Mouse (Mus musculus): Measurements from ENCODE around the gene Acss2. TPM values are rescaled to one million over a fixed set of nuclear protein-coding genes. Genes with fewer than 3 reads are reported as not detected.

Gene Acss2
- polyA plus RNA-seq, 1 experiment = 59.5 TPM

- TF ChIP-seq CTCF (IDR thresholded peaks at IDR 0.05; ENCODE audit: control insufficient read depth, insufficient read depth, insufficient replicate concordance, low read depth, low read length) (no peak), POLR2A (IDR thresholded peaks at IDR 0.05; ENCODE audit: control insufficient read depth, low read depth, low read length) (no peak)
- no peak overlapping the region for H3K27ac ChIP-seq (ENCODE audit: control insufficient read depth, insufficient read depth, low read depth, low read length)
- H3K4me1 ChIP-seq (ENCODE audit: control insufficient read depth, insufficient read depth, low read length) = no peaks in the 10 kb centered on the region
- no peaks in the 10 kb centered on the region; the same call in none of the 2 replicates for H3K36me3 ChIP-seq (ENCODE audit: control insufficient read depth, insufficient read depth, low read length)
- no peak overlapping the region for H3K4me3 ChIP-seq (ENCODE audit: control insufficient read depth, low read depth, low read length)
- H3K27me3 ChIP-seq (ENCODE audit: control insufficient read depth, insufficient read depth, low read length) = no peaks in the 10 kb centered on the region
Measured at GRCm38 (mm10) chr2:155562934-155563333, 45.2 kb downstream of the Acss2 start.

GRCm38 (mm10) chr2:155567751-155568150 is 50.0 kb downstream of the Acss2 start:
- TF ChIP-seq POLR2A (IDR thresholded peaks at IDR 0.05; ENCODE audit: control insufficient read depth, low read depth, low read length) (no peak), CTCF (IDR thresholded peaks at IDR 0.05; ENCODE audit: control insufficient read depth, insufficient read depth, insufficient replicate concordance, low read depth, low read length) (no peak)
- Histone ChIP-seq H3K27ac (ENCODE audit: control insufficient read depth, insufficient read depth, low read depth, low read length) (no peak overlapping the region), H3K36me3 (ENCODE audit: control insufficient read depth, insufficient read depth, low read length) (no peaks in the 10 kb centered on the region; the same call in none of the 2 replicates), H3K4me1 (ENCODE audit: control insufficient read depth, insufficient read depth, low read length) (no peaks in the 10 kb centered on the region), H3K27me3 (ENCODE audit: control insufficient read depth, insufficient read depth, low read length) (no peaks in the 10 kb centered on the region), H3K4me3 (ENCODE audit: control insufficient read depth, low read depth, low read length) (no peak overlapping the region)

GRCm38 (mm10) chr2:155569223-155569807 is 51.6 kb downstream of the Acss2 start:
- H3K27me3 ChIP-seq (ENCODE audit: control insufficient read depth, insufficient read depth, low read length) = no peaks in the 10 kb centered on the region
- TF ChIP-seq POLR2A (IDR thresholded peaks at IDR 0.05; ENCODE audit: control insufficient read depth, low read depth, low read length) (no peak), CTCF (IDR thresholded peaks at IDR 0.05; ENCODE audit: control insufficient read depth, insufficient read depth, insufficient replicate concordance, low read depth, low read length) (no peak)
- H3K27ac ChIP-seq (ENCODE audit: control insufficient read depth, insufficient read depth, low read depth, low read length) = no peak overlapping the region
- no peaks in the 10 kb centered on the region for H3K4me1 ChIP-seq (ENCODE audit: control insufficient read depth, insufficient read depth, low read length)
- no peak overlapping the region for H3K4me3 ChIP-seq (ENCODE audit: control insufficient read depth, low read depth, low read length)
- H3K36me3 ChIP-seq (ENCODE audit: control insufficient read depth, insufficient read depth, low read length) = no peaks in the 10 kb centered on the region

GRCm38 (mm10) chr2:155573001-155573400 is 55.3 kb downstream of the Acss2 start:
- Histone ChIP-seq H3K27ac (ENCODE audit: control insufficient read depth, insufficient read depth, low read depth, low read length) (no peak overlapping the region), H3K36me3 (ENCODE audit: control insufficient read depth, insufficient read depth, low read length) (no peaks in the 10 kb centered on the region), H3K4me3 (ENCODE audit: control insufficient read depth, low read depth, low read length) (no peak overlapping the region), H3K27me3 (ENCODE audit: control insufficient read depth, insufficient read depth, low read length) (no peaks in the 10 kb centered on the region), H3K4me1 (ENCODE audit: control insufficient read depth, insufficient read depth, low read length) (no peaks in the 10 kb centered on the region)
- TF ChIP-seq POLR2A (IDR thresholded peaks at IDR 0.05; ENCODE audit: control insufficient read depth, low read depth, low read length) = no peak
- TF ChIP-seq CTCF (IDR thresholded peaks at IDR 0.05; ENCODE audit: control insufficient read depth, insufficient read depth, insufficient replicate concordance, low read depth, low read length) = no peak

GRCm38 (mm10) chr2:155573996-155574395 is 56.2 kb downstream of the Acss2 start:
- no peaks in the 10 kb centered on the region for H3K27me3 ChIP-seq (ENCODE audit: control insufficient read depth, insufficient read depth, low read length)

GRCm38 (mm10) chr2:155574700-155575099 is 57.0 kb downstream of the Acss2 start:
- TF ChIP-seq CTCF (IDR thresholded peaks at IDR 0.05; ENCODE audit: control insufficient read depth, insufficient read depth, insufficient replicate concordance, low read depth, low read length) (no peak), POLR2A (IDR thresholded peaks at IDR 0.05; ENCODE audit: control insufficient read depth, low read depth, low read length) (no peak)

More at GRCm38 (mm10) chr2:155573996-155574395, 56.2 kb downstream of the Acss2 start:
- no peaks in the 10 kb centered on the region for H3K4me1 ChIP-seq (ENCODE audit: control insufficient read depth, insufficient read depth, low read length)
- TF ChIP-seq POLR2A (IDR thresholded peaks at IDR 0.05; ENCODE audit: control insufficient read depth, low read depth, low read length) = no peak
- TF ChIP-seq CTCF (IDR thresholded peaks at IDR 0.05; ENCODE audit: control insufficient read depth, insufficient read depth, insufficient replicate concordance, low read depth, low read length) = no peak
- no peak overlapping the region for H3K4me3 ChIP-seq (ENCODE audit: control insufficient read depth, low read depth, low read length)
- H3K36me3 ChIP-seq (ENCODE audit: control insufficient read depth, insufficient read depth, low read length) = no peaks in the 10 kb centered on the region
- no peak overlapping the region for H3K27ac ChIP-seq (ENCODE audit: control insufficient read depth, insufficient read depth, low read depth, low read length)

GRCm38 (mm10) chr2:155576656-155577055 is 58.9 kb downstream of the Acss2 start:
- Histone ChIP-seq H3K36me3 (ENCODE audit: control insufficient read depth, insufficient read depth, low read length) (no peaks in the 10 kb centered on the region), H3K27me3 (ENCODE audit: control insufficient read depth, insufficient read depth, low read length) (no peaks in the 10 kb centered on the region), H3K4me1 (ENCODE audit: control insufficient read depth, insufficient read depth, low read length) (no peaks in the 10 kb centered on the region), H3K4me3 (ENCODE audit: control insufficient read depth, low read depth, low read length) (no peak overlapping the region), H3K27ac (ENCODE audit: control insufficient read depth, insufficient read depth, low read depth, low read length) (no peak overlapping the region)
- TF ChIP-seq CTCF (IDR thresholded peaks at IDR 0.05; ENCODE audit: control insufficient read depth, insufficient read depth, insufficient replicate concordance, low read depth, low read length) = no peak
- no peak for TF ChIP-seq POLR2A (IDR thresholded peaks at IDR 0.05; ENCODE audit: control insufficient read depth, low read depth, low read length)

More at GRCm38 (mm10) chr2:155574700-155575099, 57.0 kb downstream of the Acss2 start:
- Histone ChIP-seq H3K27ac (ENCODE audit: control insufficient read depth, insufficient read depth, low read depth, low read length) (no peak overlapping the region), H3K4me3 (ENCODE audit: control insufficient read depth, low read depth, low read length) (no peak overlapping the region), H3K36me3 (ENCODE audit: control insufficient read depth, insufficient read depth, low read length) (no peaks in the 10 kb centered on the region), H3K27me3 (ENCODE audit: control insufficient read depth, insufficient read depth, low read length) (no peaks in the 10 kb centered on the region), H3K4me1 (ENCODE audit: control insufficient read depth, insufficient read depth, low read length) (no peaks in the 10 kb centered on the region)
